30 mouse cellular contexts compared by ENCODE assay signal in genomic region chr8:119765311-119765710, GRCm38 (mm10). TPM values are rescaled to one million over a fixed set of nuclear protein-coding genes. Genes with fewer than 3 reads are reported as not detected.
A peak's percentile ranks its signal among the peaks of the same experiment; 100 is the strongest.
DNase-seq lines count a peak whose midpoint lies in the region; ATAC-seq and TF ChIP-seq lines count a peak whose summit lies in the region.
"Had no signal": no experiment of that assay in that cellular context is flagged by ENCODE, and none has a peak within 500 bp of the region (broad histone marks: within the 10 kb centered on the region; RNA-seq: fewer than 3 reads in every experiment).

No protein-coding gene starts in this region.

- H3K4me3 ChIP-seq in forebrain, embryonic 10.5 days, result no peak overlapping the region
- H3K4me3 ChIP-seq in forebrain, embryonic 14.5 days (ENCODE audit: low read depth, low read length), result no peak overlapping the region
- H3K4me3 ChIP-seq in liver, embryonic 11.5 days (ENCODE audit: low read depth, low read length), result no peak overlapping the region
- no peak overlapping the region for H3K4me3 ChIP-seq in liver, postnatal 0 days (ENCODE audit: low read depth, low read length)
- no peak overlapping the region for H3K4me3 ChIP-seq in liver, embryonic 13.5 days (replicated peaks)
- no peak overlapping the region for H3K4me3 ChIP-seq in midbrain, embryonic 14.5 days (replicated peaks; ENCODE audit: low read depth, low read length)
- H3K4me3 ChIP-seq: embryonic facial prominence, embryonic 10.5 days; embryonic facial prominence, embryonic 13.5 days; erythroblast, embryonic 14.5 days; forebrain, embryonic 13.5 days; gastrocnemius, adult 2 months; heart, embryonic 12.5 days; heart, embryonic 15.5 days; hindbrain, embryonic 10.5 days; hindbrain, embryonic 13.5 days had no signal

- ATAC-seq in forebrain, embryonic 14.5 days, result no peak
- no peak for ATAC-seq in liver, embryonic 11.5 days (replicated peaks; ENCODE audit: low FRiP score)
- ATAC-seq in liver, postnatal 0 days, result no peak
- ATAC-seq in liver, embryonic 13.5 days (ENCODE audit: low read depth), result peak; percentile 13; the same call in 1 of the 2 replicates
- no peak for ATAC-seq in midbrain, embryonic 14.5 days (ENCODE audit: low FRiP score, low TSS enrichment)
- ATAC-seq: forebrain, embryonic 13.5 days; forebrain, postnatal 0 days; hindbrain, embryonic 16.5 days had no signal

- no peak overlapping the region for H3K4me2 ChIP-seq in forebrain, embryonic 14.5 days (ENCODE audit: low read length)
- H3K4me2 ChIP-seq in liver, embryonic 11.5 days, result peak overlapping the region; percentile 44
- H3K4me2 ChIP-seq in liver, postnatal 0 days (ENCODE audit: low read depth, low read length), result no peak overlapping the region
- peak overlapping the region; percentile 52 for H3K4me2 ChIP-seq in liver, embryonic 13.5 days
- H3K4me2 ChIP-seq in midbrain, embryonic 14.5 days (ENCODE audit: low read length), result no peak overlapping the region
- H3K4me2 ChIP-seq: embryonic facial prominence, embryonic 13.5 days; forebrain, embryonic 13.5 days; heart, embryonic 12.5 days; heart, embryonic 15.5 days; hindbrain, embryonic 13.5 days had no signal

- H3K9ac ChIP-seq in forebrain, embryonic 14.5 days (ENCODE audit: low read length), result no peak overlapping the region
- no peak overlapping the region for H3K9ac ChIP-seq in liver, embryonic 11.5 days (ENCODE audit: low read depth, low read length)
- H3K9ac ChIP-seq in liver, postnatal 0 days (replicated peaks), result no peak overlapping the region
- no peak overlapping the region for H3K9ac ChIP-seq in liver, embryonic 13.5 days
- no peak overlapping the region for H3K9ac ChIP-seq in midbrain, embryonic 14.5 days (replicated peaks; ENCODE audit: low read length)
- H3K9ac ChIP-seq: embryonic facial prominence, embryonic 13.5 days; forebrain, embryonic 13.5 days; forebrain, postnatal 0 days; heart, embryonic 12.5 days; heart, embryonic 15.5 days; hindbrain, embryonic 13.5 days had no signal

- WGBS in forebrain, embryonic 10.5 days, result 90% methylated on average over 10 of the region's 10 CpGs
- 89% methylated on average over 10 of the region's 10 CpGs for WGBS in forebrain, embryonic 14.5 days
- 83% methylated on average over 10 of the region's 10 CpGs for WGBS in liver, embryonic 11.5 days
- 86% methylated on average over 10 of the region's 10 CpGs for WGBS in liver, postnatal 0 days (ENCODE audit: insufficient replicate concordance)
- whole genome bisulfite sequencing in liver, embryonic 13.5 days (ENCODE audit: insufficient replicate concordance), result 77% methylated on average over 10 of the region's 10 CpGs
- WGBS in midbrain, embryonic 14.5 days, result 85% methylated on average over 10 of the region's 10 CpGs

- no peaks in the 10 kb centered on the region for H3K9me3 ChIP-seq in forebrain, embryonic 10.5 days
- H3K9me3 ChIP-seq in forebrain, embryonic 14.5 days (replicated peaks; ENCODE audit: control insufficient read depth, low read length), result no peaks in the 10 kb centered on the region
- H3K9me3 ChIP-seq in liver, embryonic 11.5 days (ENCODE audit: control insufficient read depth, low read length), result no peaks in the 10 kb centered on the region
- H3K9me3 ChIP-seq in liver, postnatal 0 days (ENCODE audit: low read length), result no peaks in the 10 kb centered on the region
- no peaks in the 10 kb centered on the region for H3K9me3 ChIP-seq in liver, embryonic 13.5 days (replicated peaks)
- H3K9me3 ChIP-seq in midbrain, embryonic 14.5 days (ENCODE audit: control insufficient read depth, low read length), result no peaks in the 10 kb centered on the region
- H3K9me3 ChIP-seq: embryonic facial prominence, embryonic 10.5 days; embryonic facial prominence, embryonic 13.5 days; forebrain, embryonic 13.5 days; G1E; heart, embryonic 12.5 days; heart, embryonic 15.5 days; hindbrain, embryonic 10.5 days; hindbrain, embryonic 13.5 days had no signal

- no peaks in the 10 kb centered on the region for H3K27me3 ChIP-seq in forebrain, embryonic 10.5 days (ENCODE audit: poor library complexity, severe bottlenecking)
- H3K27me3 ChIP-seq in forebrain, embryonic 14.5 days (replicated peaks; ENCODE audit: control insufficient read depth, insufficient read depth, low read length), result no peaks in the 10 kb centered on the region
- no peaks in the 10 kb centered on the region for H3K27me3 ChIP-seq in liver, embryonic 11.5 days (replicated peaks; ENCODE audit: control insufficient read depth, insufficient read depth, low read length)
- no peaks in the 10 kb centered on the region for H3K27me3 ChIP-seq in liver, postnatal 0 days (ENCODE audit: insufficient read depth, low read length)
- H3K27me3 ChIP-seq in liver, embryonic 13.5 days, result no peaks in the 10 kb centered on the region
- H3K27me3 ChIP-seq in midbrain, embryonic 14.5 days (ENCODE audit: control insufficient read depth, insufficient read depth, low read length), result no peaks in the 10 kb centered on the region
- H3K27me3 ChIP-seq: embryonic facial prominence, embryonic 13.5 days; forebrain, embryonic 13.5 days; heart, embryonic 12.5 days; heart, embryonic 15.5 days; hindbrain, embryonic 13.5 days had no signal

- TF ChIP-seq EP300 in liver, postnatal 0 days (IDR thresholded peaks at IDR 0.05; ENCODE audit: low read depth), result no peak

- peaks cover 45% of the 10 kb centered on the region for H3K36me3 ChIP-seq in forebrain, embryonic 10.5 days (replicated peaks)
- peaks cover 57% of the 10 kb centered on the region for H3K36me3 ChIP-seq in forebrain, embryonic 14.5 days (ENCODE audit: control insufficient read depth, insufficient read depth, low read length)
- H3K36me3 ChIP-seq in liver, embryonic 11.5 days (ENCODE audit: control insufficient read depth, insufficient read depth, low read length), result peaks cover 5% of the 10 kb centered on the region; the same call in 1 of the 2 replicates
- H3K36me3 ChIP-seq in liver, postnatal 0 days (replicated peaks; ENCODE audit: insufficient read depth, low read length), result peaks cover 4% of the 10 kb centered on the region; the same call in 1 of the 2 replicates
- H3K36me3 ChIP-seq in liver, embryonic 13.5 days, result peaks cover 13% of the 10 kb centered on the region; the same call in 1 of the 2 replicates
- H3K36me3 ChIP-seq in midbrain, embryonic 14.5 days (ENCODE audit: control insufficient read depth, insufficient read depth, low read length), result peaks cover 44% of the 10 kb centered on the region

- no peak for DNase-seq in forebrain, embryonic 10.5 days (ENCODE audit: extremely low spot score, low spot score)
- no peak for DNase-seq in forebrain, embryonic 14.5 days (ENCODE audit: low spot score)
- no peak for DNase-seq in liver, embryonic 11.5 days (ENCODE audit: low spot score)
- DNase-seq in liver, postnatal 0 days, result no peak
- no peak for DNase-seq in liver, embryonic 13.5 days
- no peak for DNase-seq in midbrain, embryonic 14.5 days
- DNase-seq in urinary bladder, adult 2 months (ENCODE audit: low spot score), result no peak
- DNase-seq: adrenal gland, adult 2 months; adrenal gland, postnatal 14 days; cerebellum, adult 11-12 months; cerebellum, adult 8-10 months; cerebellum, postnatal 10 days; cerebellum, postnatal 36 days; embryo, embryonic 11 days; forebrain, postnatal 0 days; gastrocnemius, adult 2 months; gastrocnemius, postnatal 14 days; heart, adult 18-20 months; heart, postnatal 10 days; heart, postnatal 36 days had no signal

- no peak for TF ChIP-seq CTCF in liver, postnatal 0 days (IDR thresholded peaks at IDR 0.05; ENCODE audit: low read depth)

- 0 out of 2 replicates have a peak overlapping the region, but pooled peaks have one; percentile 13 for H3K27ac ChIP-seq in forebrain, embryonic 10.5 days
- no peak overlapping the region for H3K27ac ChIP-seq in forebrain, embryonic 14.5 days (ENCODE audit: low read depth, low read length)
- peak overlapping the region; percentile 25 for H3K27ac ChIP-seq in liver, embryonic 11.5 days (ENCODE audit: low read depth, low read length)
- H3K27ac ChIP-seq in liver, postnatal 0 days (ENCODE audit: low read depth), result no peak overlapping the region
- H3K27ac ChIP-seq in liver, embryonic 13.5 days, result no peak overlapping the region
- H3K27ac ChIP-seq in midbrain, embryonic 14.5 days (replicated peaks; ENCODE audit: low read depth, low read length), result no peak overlapping the region
- H3K27ac ChIP-seq: embryonic facial prominence, embryonic 10.5 days; embryonic facial prominence, embryonic 13.5 days; forebrain, embryonic 13.5 days; gastrocnemius, adult 2 months; heart, embryonic 15.5 days; hindbrain, embryonic 10.5 days; hindbrain, embryonic 13.5 days had no signal

- H3K4me1 ChIP-seq in forebrain, embryonic 10.5 days, result peaks cover 12% of the 10 kb centered on the region; the same call in 1 of the 2 replicates
- no peaks in the 10 kb centered on the region for H3K4me1 ChIP-seq in forebrain, embryonic 14.5 days (ENCODE audit: control insufficient read depth, insufficient read depth, low read length)
- peaks cover 18% of the 10 kb centered on the region for H3K4me1 ChIP-seq in liver, embryonic 11.5 days (replicated peaks; ENCODE audit: control insufficient read depth, insufficient read depth, low read length)
- H3K4me1 ChIP-seq in liver, postnatal 0 days (ENCODE audit: insufficient read depth), result peaks cover 3% of the 10 kb centered on the region; the same call in 1 of the 2 replicates
- peaks cover 34% of the 10 kb centered on the region for H3K4me1 ChIP-seq in liver, embryonic 13.5 days (replicated peaks)
- H3K4me1 ChIP-seq in midbrain, embryonic 14.5 days (ENCODE audit: control insufficient read depth, insufficient read depth, low read length), result no peaks in the 10 kb centered on the region
- H3K4me1 ChIP-seq: embryonic facial prominence, embryonic 13.5 days; forebrain, embryonic 13.5 days; heart, embryonic 15.5 days; hindbrain, embryonic 13.5 days had no signal

RNA-seq across cellular contexts. Expression of gene Tldc1, which starts 12.9 kb away (rescaled TPM):
- polyA plus RNA-seq in forebrain, embryonic 10.5 days (2016; fragmentation: Nextera tagmentation; extraction: Ambion mirVana), result 16.7 and 17.3 TPM in 2 replicates
- 5.1 and 6.0 TPM in 2 replicates for polyA plus RNA-seq in forebrain, embryonic 14.5 days (2014; fragmentation: Nextera tagmentation; extraction: Ambion mirVana)
- polyA plus RNA-seq in liver, embryonic 11.5 days (2014; fragmentation: Nextera tagmentation; extraction: Ambion mirVana), result 9.5 and 10.3 TPM in 2 replicates
- polyA plus RNA-seq in liver, postnatal 0 days (2015; fragmentation: Nextera tagmentation; extraction: Ambion mirVana), result 4.3 and 4.6 TPM in 2 replicates
- 4.3 and 4.5 TPM in 2 replicates for polyA plus RNA-seq in liver, embryonic 13.5 days (2015; fragmentation: Nextera tagmentation; extraction: Ambion mirVana)
- polyA plus RNA-seq in midbrain, embryonic 14.5 days (2014; fragmentation: Nextera tagmentation; extraction: Ambion mirVana), result 5.8 and 6.3 TPM in 2 replicates
- polyA plus RNA-seq in urinary bladder, adult 2 months (2012; rRNA removed), result 16.0 and 16.4 TPM in 2 replicates

Comparison
In these comparisons a context has a peak if more than half of its experiments do, and no peak if none do; other contexts are left out.
1. H3K27ac ChIP-seq: peak in forebrain, embryonic 10.5 days (single experiment) and liver, embryonic 11.5 days (single experiment); none in forebrain, embryonic 14.5 days (single experiment), liver, postnatal 0 days (single experiment), liver, embryonic 13.5 days (single experiment) and midbrain, embryonic 14.5 days (single experiment).
2. H3K4me2 ChIP-seq: peak in liver, embryonic 11.5 days (single experiment) and liver, embryonic 13.5 days (single experiment); none in forebrain, embryonic 14.5 days (single experiment), liver, postnatal 0 days (single experiment) and midbrain, embryonic 14.5 days (single experiment).